Mouse (Mus musculus): ENCODE data around the gene Mtmr3. TPM values are rescaled to one million over a fixed set of nuclear protein-coding genes. Genes with fewer than 3 reads are reported as not detected.

Mtmr3 gene
- polyA plus RNA-seq, 1 experiment from 2014 or later: 15.4 TPM

GRCm38 (mm10) chr11:4627636-4628035, 33.0 kb upstream of the Mtmr3 start:
- no peak overlapping the region for H3K9ac ChIP-seq (ENCODE audit: low read depth, low read length)
- 78% methylated on average over 7 of the region's 7 CpGs for WGBS
- no peak for ATAC-seq
- H3K27me3 ChIP-seq (replicated peaks; ENCODE audit: control insufficient read depth, insufficient read depth, low read length): no peaks in the 10 kb centered on the region
- no peak overlapping the region for H3K4me3 ChIP-seq (ENCODE audit: low read length)
- no peaks in the 10 kb centered on the region for H3K36me3 ChIP-seq (ENCODE audit: control insufficient read depth, insufficient read depth, low read length)
- H3K4me2 ChIP-seq (ENCODE audit: low read depth, low read length): no peak overlapping the region
- no peak overlapping the region for H3K27ac ChIP-seq (ENCODE audit: low read length)
- H3K9me3 ChIP-seq (ENCODE audit: control insufficient read depth, low read length): no peaks in the 10 kb centered on the region
- H3K4me1 ChIP-seq (ENCODE audit: control insufficient read depth, insufficient read depth, low read length): no peaks in the 10 kb centered on the region

- Histone ChIP-seq H3K9me3 (ENCODE audit: control insufficient read depth, low read length) (no peaks in the 10 kb centered on the region), H3K4me1 (ENCODE audit: control insufficient read depth, insufficient read depth, low read length) (no peaks in the 10 kb centered on the region), H3K9ac (ENCODE audit: low read depth, low read length) (no peak overlapping the region), H3K4me2 (ENCODE audit: low read depth, low read length) (no peak overlapping the region), H3K27ac (ENCODE audit: low read length) (no peak overlapping the region), H3K27me3 (replicated peaks; ENCODE audit: control insufficient read depth, insufficient read depth, low read length) (no peaks in the 10 kb centered on the region), H3K4me3 (ENCODE audit: low read length) (no peak overlapping the region), H3K36me3 (ENCODE audit: control insufficient read depth, insufficient read depth, low read length) (no peaks in the 10 kb centered on the region)
- WGBS: 65% methylated on average over 7 of the region's 7 CpGs
- ATAC-seq: no peak
Measured at GRCm38 (mm10) chr11:4625931-4626330, 31.3 kb upstream of the Mtmr3 start.

GRCm38 (mm10) chr11:4622997-4623396, 28.3 kb upstream of the Mtmr3 start:
- H3K4me3 ChIP-seq (ENCODE audit: low read length): no peak overlapping the region
- no peak overlapping the region for H3K27ac ChIP-seq (ENCODE audit: low read length)
- no peak for ATAC-seq
- H3K4me1 ChIP-seq (ENCODE audit: control insufficient read depth, insufficient read depth, low read length): no peaks in the 10 kb centered on the region
- no peaks in the 10 kb centered on the region for H3K9me3 ChIP-seq (ENCODE audit: control insufficient read depth, low read length)
- H3K36me3 ChIP-seq (ENCODE audit: control insufficient read depth, insufficient read depth, low read length): no peaks in the 10 kb centered on the region
- no peak overlapping the region for H3K4me2 ChIP-seq (ENCODE audit: low read depth, low read length)
- H3K27me3 ChIP-seq (replicated peaks; ENCODE audit: control insufficient read depth, insufficient read depth, low read length): no peaks in the 10 kb centered on the region
- H3K9ac ChIP-seq (ENCODE audit: low read depth, low read length): no peak overlapping the region
- WGBS: 65% methylated on average over 5 of the region's 5 CpGs

DNA sequence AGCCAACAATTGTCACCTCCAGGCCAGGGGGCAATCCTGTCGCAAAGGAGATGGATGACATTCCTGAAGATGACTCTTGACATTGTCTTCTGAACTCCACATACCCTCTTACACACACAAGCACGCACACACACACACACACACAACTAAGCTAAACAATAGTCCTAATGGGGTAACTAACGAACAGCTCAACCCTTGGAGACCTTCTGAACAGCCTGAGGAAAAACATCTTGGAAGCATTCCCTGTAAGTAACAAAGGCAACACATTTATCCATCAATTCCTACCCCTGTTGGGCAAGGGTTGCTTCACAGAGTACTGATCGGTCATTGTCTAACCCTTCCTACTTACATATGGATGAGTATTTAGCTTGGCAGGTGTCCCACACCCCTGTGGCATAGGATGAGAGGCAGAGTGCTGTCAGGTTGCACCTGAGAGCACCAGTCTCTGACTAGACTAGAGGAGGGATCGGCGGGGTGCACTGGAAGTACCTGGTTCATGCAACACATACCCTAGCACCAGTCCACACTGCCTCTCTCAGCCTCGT, 27.9 kb upstream of the Mtmr3 start:
- H3K9me3 ChIP-seq (ENCODE audit: control insufficient read depth, low read length): no peaks in the 10 kb centered on the region
- ATAC-seq: no peak
- no peak overlapping the region for H3K4me3 ChIP-seq (ENCODE audit: low read length)
- WGBS: 67% methylated on average over 7 of the region's 7 CpGs
- H3K27ac ChIP-seq (ENCODE audit: low read length): no peak overlapping the region
- no peak overlapping the region for H3K9ac ChIP-seq (ENCODE audit: low read depth, low read length)
- no peaks in the 10 kb centered on the region for H3K4me1 ChIP-seq (ENCODE audit: control insufficient read depth, insufficient read depth, low read length)
- no peaks in the 10 kb centered on the region for H3K36me3 ChIP-seq (ENCODE audit: control insufficient read depth, insufficient read depth, low read length)
- no peak overlapping the region for H3K4me2 ChIP-seq (ENCODE audit: low read depth, low read length)
- H3K27me3 ChIP-seq (replicated peaks; ENCODE audit: control insufficient read depth, insufficient read depth, low read length): no peaks in the 10 kb centered on the region

GRCm38 (mm10) chr11:4621866-4622265, 27.2 kb upstream of the Mtmr3 start:
- no peak overlapping the region for H3K4me2 ChIP-seq (ENCODE audit: low read depth, low read length)
- no peak overlapping the region for H3K27ac ChIP-seq (ENCODE audit: low read length)
- ATAC-seq: no peak
- no peaks in the 10 kb centered on the region for H3K9me3 ChIP-seq (ENCODE audit: control insufficient read depth, low read length)
- H3K9ac ChIP-seq (ENCODE audit: low read depth, low read length): no peak overlapping the region
- H3K36me3 ChIP-seq (ENCODE audit: control insufficient read depth, insufficient read depth, low read length): no peaks in the 10 kb centered on the region
- H3K4me1 ChIP-seq (ENCODE audit: control insufficient read depth, insufficient read depth, low read length): no peaks in the 10 kb centered on the region
- H3K4me3 ChIP-seq (ENCODE audit: low read length): no peak overlapping the region
- H3K27me3 ChIP-seq (replicated peaks; ENCODE audit: control insufficient read depth, insufficient read depth, low read length): no peaks in the 10 kb centered on the region
- 67% methylated on average over 4 of the region's 4 CpGs for WGBS

GRCm38 (mm10) chr11:4620501-4621108, 25.9 kb upstream of the Mtmr3 start:
- no peak overlapping the region for H3K4me2 ChIP-seq (ENCODE audit: low read depth, low read length)
- ATAC-seq: no peak
- no peak overlapping the region for H3K27ac ChIP-seq (ENCODE audit: low read length)
- H3K36me3 ChIP-seq (ENCODE audit: control insufficient read depth, insufficient read depth, low read length): no peaks in the 10 kb centered on the region
- no peak overlapping the region for H3K4me3 ChIP-seq (ENCODE audit: low read length)
- WGBS: 54% methylated on average over 13 of the region's 13 CpGs
- H3K9me3 ChIP-seq (ENCODE audit: control insufficient read depth, low read length): no peaks in the 10 kb centered on the region
- H3K4me1 ChIP-seq (ENCODE audit: control insufficient read depth, insufficient read depth, low read length): no peaks in the 10 kb centered on the region
- no peaks in the 10 kb centered on the region for H3K27me3 ChIP-seq (replicated peaks; ENCODE audit: control insufficient read depth, insufficient read depth, low read length)
- no peak overlapping the region for H3K9ac ChIP-seq (ENCODE audit: low read depth, low read length)

DNA sequence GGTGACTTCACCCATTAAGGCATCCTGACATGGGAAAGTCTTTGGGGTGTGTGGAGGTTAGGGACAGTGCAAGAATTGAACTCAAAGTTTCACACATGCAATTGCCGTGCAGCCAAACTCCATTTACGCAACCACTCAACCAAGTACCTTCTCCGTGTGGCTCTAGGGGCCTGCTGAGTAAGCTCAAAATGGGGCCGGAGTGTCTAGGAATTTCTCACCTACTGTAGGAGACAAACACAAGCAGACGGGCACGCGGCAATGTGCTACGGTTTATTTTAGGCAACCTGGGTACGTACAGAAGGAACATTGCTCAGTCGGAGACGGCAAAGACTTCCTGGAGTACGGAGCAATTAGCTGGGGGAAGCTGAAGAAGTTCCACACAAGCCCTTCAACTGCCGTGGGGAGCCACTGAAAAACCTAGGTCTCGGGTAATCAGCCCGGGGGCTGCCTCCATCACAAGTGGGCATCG, 25.4 kb upstream of the Mtmr3 start, which contains the start of gene Gm11032:
Gm11032 (plus strand) TSS at position 51 of the 469 bp plus-strand sequence.
- ATAC-seq: no peak
- Histone ChIP-seq H3K27me3 (replicated peaks; ENCODE audit: control insufficient read depth, insufficient read depth, low read length) (no peaks in the 10 kb centered on the region), H3K27ac (ENCODE audit: low read length) (no peak within 1 kb of the TSS), H3K4me2 (ENCODE audit: low read depth, low read length) (no peak within 1 kb of the TSS), H3K9me3 (ENCODE audit: control insufficient read depth, low read length) (no peaks in the 10 kb centered on the region), H3K4me1 (ENCODE audit: control insufficient read depth, insufficient read depth, low read length) (no peaks in the 10 kb centered on the region), H3K9ac (ENCODE audit: low read depth, low read length) (no peak within 1 kb of the TSS), H3K36me3 (ENCODE audit: control insufficient read depth, insufficient read depth, low read length) (no peaks in the 10 kb centered on the region), H3K4me3 (ENCODE audit: low read length) (no peak within 1 kb of the TSS)
- 77% methylated on average over 16 of the region's 16 CpGs for WGBS

DNA sequence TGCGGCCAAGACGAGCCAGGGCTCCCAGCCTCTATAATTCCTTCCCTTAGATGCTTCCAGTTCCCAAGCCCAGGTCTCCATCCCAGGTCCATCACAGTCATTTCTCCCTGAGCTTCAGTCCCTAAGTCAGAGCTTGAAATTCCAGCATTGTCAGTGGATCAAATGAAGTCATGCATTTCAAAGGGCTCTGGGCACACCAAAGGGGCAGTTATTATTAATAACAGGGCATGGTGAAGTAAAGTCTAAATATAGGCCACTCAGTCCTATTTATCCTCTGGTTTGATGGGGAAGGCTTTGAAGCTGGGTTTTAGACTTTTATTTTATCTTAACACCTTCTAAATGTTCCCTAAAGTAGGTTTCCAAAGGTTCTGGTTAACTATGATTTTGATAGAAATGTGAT, 17.2 kb upstream of the Mtmr3 start:
- 75% methylated on average over 2 of the region's 2 CpGs for WGBS
- no peak overlapping the region for H3K4me2 ChIP-seq (ENCODE audit: low read depth, low read length)

DNA sequence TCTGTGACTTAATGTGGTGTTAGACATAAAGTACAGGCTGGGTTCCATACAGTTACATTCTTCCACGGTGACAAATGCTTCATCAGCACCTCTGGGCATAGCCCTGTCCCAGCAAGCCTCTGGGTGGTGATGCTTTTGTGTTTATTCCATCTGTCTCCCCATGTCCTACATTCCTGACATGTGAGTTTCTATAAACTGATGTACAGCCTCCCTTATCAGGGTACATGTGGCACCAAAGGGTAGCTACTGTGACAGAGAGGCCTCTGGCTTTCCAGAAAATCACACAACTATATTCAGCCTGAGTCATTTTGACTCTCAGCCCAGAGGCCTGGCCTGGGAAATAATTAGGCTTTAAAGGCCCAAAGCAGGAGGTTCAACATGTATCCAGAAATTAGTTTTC, 11.9 kb upstream of the Mtmr3 start:
- no peak for ATAC-seq
- H3K9ac ChIP-seq (ENCODE audit: low read depth, low read length): no peak overlapping the region
- no peak overlapping the region for H3K4me2 ChIP-seq (ENCODE audit: low read depth, low read length)
- no peak overlapping the region for H3K27ac ChIP-seq (ENCODE audit: low read length)
- WGBS: 69% methylated on average over 1 of the region's 1 CpGs
- H3K27me3 ChIP-seq (replicated peaks; ENCODE audit: control insufficient read depth, insufficient read depth, low read length): no peaks in the 10 kb centered on the region
- peaks cover 13% of the 10 kb centered on the region for H3K4me1 ChIP-seq (ENCODE audit: control insufficient read depth, insufficient read depth, low read length)
- H3K9me3 ChIP-seq (ENCODE audit: control insufficient read depth, low read length): no peaks in the 10 kb centered on the region
- no peaks in the 10 kb centered on the region for H3K36me3 ChIP-seq (ENCODE audit: control insufficient read depth, insufficient read depth, low read length)
- no peak overlapping the region for H3K4me3 ChIP-seq (ENCODE audit: low read length)

More for the DNA sequence above, 17.2 kb upstream of the Mtmr3 start:
- no peak overlapping the region for H3K27ac ChIP-seq (ENCODE audit: low read length)
- H3K4me1 ChIP-seq (ENCODE audit: control insufficient read depth, insufficient read depth, low read length): no peaks in the 10 kb centered on the region
- H3K27me3 ChIP-seq (replicated peaks; ENCODE audit: control insufficient read depth, insufficient read depth, low read length): no peaks in the 10 kb centered on the region
- H3K36me3 ChIP-seq (ENCODE audit: control insufficient read depth, insufficient read depth, low read length): no peaks in the 10 kb centered on the region
- H3K9me3 ChIP-seq (ENCODE audit: control insufficient read depth, low read length): no peaks in the 10 kb centered on the region
- H3K9ac ChIP-seq (ENCODE audit: low read depth, low read length): no peak overlapping the region
- H3K4me3 ChIP-seq (ENCODE audit: low read length): no peak overlapping the region
- ATAC-seq: no peak

GRCm38 (mm10) chr11:4605414-4605813, 10.8 kb upstream of the Mtmr3 start:
- 48% methylated on average over 7 of the region's 7 CpGs for WGBS
- H3K27me3 ChIP-seq (replicated peaks; ENCODE audit: control insufficient read depth, insufficient read depth, low read length): no peaks in the 10 kb centered on the region
- H3K4me3 ChIP-seq (ENCODE audit: low read length): no peak overlapping the region
- no peak overlapping the region for H3K9ac ChIP-seq (ENCODE audit: low read depth, low read length)
- H3K27ac ChIP-seq (ENCODE audit: low read length): no peak overlapping the region
- H3K4me2 ChIP-seq (ENCODE audit: low read depth, low read length): no peak overlapping the region
- no peaks in the 10 kb centered on the region for H3K36me3 ChIP-seq (ENCODE audit: control insufficient read depth, insufficient read depth, low read length)
- ATAC-seq: no peak
- H3K9me3 ChIP-seq (ENCODE audit: control insufficient read depth, low read length): no peaks in the 10 kb centered on the region
- peaks cover 13% of the 10 kb centered on the region for H3K4me1 ChIP-seq (ENCODE audit: control insufficient read depth, insufficient read depth, low read length)

Measured in intestine, embryonic 16.5 days (tissue).